Mouse (Mus musculus): ENCODE measurements around the gene Ube2d3.

DNA sequence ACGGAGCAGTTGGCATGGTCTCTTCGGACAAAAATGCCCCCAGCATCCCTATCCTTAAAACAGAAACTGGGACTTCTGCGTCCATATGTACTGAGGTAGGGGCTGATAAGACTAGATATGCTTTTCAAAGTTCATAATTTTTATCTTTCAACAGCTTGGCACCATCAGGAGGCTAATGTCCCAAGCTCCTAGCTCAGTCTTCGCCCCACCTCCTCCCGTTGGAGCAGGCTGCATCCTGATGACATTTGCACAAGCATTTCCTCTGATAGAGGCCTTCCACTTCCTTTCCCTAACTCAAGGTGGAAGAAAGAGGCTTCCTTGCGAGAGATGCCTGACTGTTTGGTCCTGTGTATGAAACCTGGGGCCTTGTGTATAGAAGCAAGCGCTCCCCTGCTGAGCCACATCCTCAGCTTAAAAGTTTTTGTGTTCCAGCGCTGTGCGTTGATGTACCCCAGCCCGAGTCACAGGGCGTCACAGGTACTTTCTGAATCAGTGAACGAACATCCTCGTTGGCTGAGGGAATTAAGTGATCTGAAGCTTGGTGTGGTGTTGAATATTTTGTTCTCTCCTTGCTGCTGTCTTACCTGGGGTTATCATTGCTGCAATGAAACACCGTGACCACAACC, 76.0 kb downstream of the Ube2d3 start:
- TF ChIP-seq CTCF (IDR thresholded peaks at IDR 0.05; ENCODE audit: control insufficient read depth, insufficient read depth, insufficient read length) (no peak), MYOG (IDR thresholded peaks at IDR 0.05; ENCODE audit: control insufficient read depth, extremely low read depth, insufficient read length) (no peak), MYOD1 (IDR thresholded peaks at IDR 0.05; ENCODE audit: control insufficient read depth, insufficient read length, low read depth) (no peak), USF1 (IDR thresholded peaks at IDR 0.05; ENCODE audit: low read depth) (no peak)

Measured in C2C12 (cell line).